Mouse (Mus musculus) kidney, postnatal 14 days (tissue): ENCODE measurements around the gene Megf11.

Source experiments
- DNase-seq: peaks from one replicate; pipeline ENCODE4 v3.0.0; 2022; ENCODE audit warnings: mixed read lengths

The Megf11 gene

GRCm38 (mm10) chr9:64612121-64612983 lies 226.9 kb downstream of the Megf11 start:
- DNase-seq: no peak

DNA sequence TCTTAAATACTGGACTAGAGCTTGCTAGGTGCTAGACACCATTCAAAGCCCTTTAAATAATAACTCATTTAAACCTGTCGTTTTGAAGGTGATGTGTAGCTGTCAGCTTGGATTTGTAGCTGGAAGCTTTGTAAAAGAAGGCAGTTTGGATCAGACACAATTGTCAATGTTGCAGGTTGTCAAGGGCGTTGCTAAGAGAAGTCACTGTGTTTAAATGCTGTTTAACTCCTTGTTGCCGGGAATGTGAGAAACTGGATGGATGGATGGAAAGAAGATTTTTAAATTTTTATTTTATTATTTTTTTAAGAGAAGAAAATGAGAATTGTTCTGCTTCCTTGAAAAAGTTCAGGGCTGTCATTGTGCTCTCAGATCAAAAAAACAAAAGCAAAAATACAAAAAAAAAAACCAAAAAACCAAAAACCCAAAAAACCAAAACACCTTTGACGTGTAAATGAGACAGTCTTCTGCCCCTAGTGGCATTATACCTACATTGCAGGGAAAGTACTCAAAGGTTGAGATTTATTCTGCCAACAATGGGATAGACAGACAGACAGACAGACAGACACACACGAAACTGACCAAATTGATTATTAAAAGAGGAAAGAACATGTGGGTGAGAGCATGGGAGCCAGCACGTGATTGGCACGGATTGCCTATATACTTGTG lies 227.7 kb downstream of the Megf11 start:
- DNase-seq: no peak

- no peak for DNase-seq
Measured at GRCm38 (mm10) chr9:64617413-64617812, 232.0 kb downstream of the Megf11 start.

GRCm38 (mm10) chr9:64618433-64618832 lies 233.0 kb downstream of the Megf11 start:
- DNase-seq: peak; percentile 44

DNA sequence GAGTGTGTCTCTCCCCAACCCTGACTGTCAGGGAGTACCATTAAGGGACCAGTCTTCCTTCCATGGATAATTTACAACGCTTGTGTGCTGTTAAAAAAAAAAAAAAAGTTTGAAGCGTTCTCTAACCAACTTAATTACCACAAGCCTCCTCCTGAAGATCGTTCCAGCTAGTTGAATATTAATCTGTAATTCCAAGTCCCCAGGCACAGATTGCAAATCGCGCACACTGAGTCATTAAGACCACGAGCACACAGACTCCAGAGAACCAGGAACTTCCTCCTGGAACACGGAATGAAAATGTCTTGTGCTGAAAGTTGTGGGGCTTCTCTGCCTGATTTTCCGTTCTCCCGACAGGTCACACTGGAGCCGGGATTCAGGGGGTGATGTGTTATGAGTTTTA lies 234.0 kb downstream of the Megf11 start:
- DNase-seq: peak; percentile 44

- no peak for DNase-seq
Measured at GRCm38 (mm10) chr9:64620596-64620995, 235.2 kb downstream of the Megf11 start.

DNA sequence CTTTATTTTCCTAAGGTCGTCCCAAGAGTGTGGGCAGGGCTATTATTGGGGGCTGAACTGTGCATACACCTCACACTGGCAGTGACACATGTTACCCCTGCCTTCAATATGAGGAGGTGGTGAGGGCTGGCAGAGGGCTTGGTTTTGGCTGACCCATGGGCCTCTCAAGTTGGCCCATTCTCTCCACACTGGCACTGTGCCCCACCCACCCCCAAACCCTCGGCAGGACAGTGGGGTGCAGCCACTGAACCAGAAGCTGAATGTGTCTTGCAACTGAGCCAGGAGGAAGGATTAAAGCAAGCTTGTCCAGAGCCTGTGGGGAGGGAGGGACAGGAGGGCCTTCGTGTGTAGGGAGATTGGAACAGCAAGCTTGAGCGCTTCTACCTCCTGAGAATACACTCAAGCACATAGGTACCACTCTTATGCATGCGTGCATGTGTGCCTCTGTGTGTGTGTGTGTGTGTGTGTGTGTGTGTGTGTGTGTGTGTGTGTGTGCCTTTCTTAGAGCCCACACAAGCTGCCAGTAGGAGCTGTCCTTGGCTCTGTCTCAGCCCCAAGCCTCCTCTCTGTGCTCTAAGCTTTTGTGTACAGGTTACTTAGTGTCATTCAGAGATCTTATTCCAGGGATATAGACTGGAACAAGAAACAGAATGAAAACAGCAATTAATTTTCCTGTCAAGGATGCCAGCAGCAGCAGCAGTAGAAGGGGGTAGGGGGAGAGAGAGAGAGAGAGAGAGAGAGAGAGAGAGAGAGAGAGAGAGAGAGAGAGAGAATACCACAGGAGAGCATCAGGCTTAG lies 236.3 kb downstream of the Megf11 start:
- no peak for DNase-seq

DNA sequence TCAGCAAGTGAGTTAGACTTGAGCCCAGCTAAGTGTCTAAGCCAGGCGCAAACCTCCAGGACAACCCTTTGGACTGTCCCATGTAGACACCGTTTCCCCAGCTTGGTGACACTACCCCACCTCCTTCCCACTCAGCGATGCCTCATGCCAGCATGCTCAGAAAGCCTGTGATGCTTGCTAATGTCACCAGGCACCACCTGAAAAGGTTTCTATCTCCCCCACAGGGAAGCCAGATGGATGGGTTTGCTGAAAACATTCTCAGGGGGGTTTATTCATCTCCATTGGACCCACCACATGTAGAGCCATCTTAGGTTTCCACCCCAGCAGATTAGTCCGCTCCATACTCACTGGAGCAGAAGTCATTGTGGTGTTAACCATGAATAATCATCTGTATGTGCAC lies 237.9 kb downstream of the Megf11 start:
- DNase-seq: no peak

GRCm38 (mm10) chr9:64624536-64624935 lies 239.1 kb downstream of the Megf11 start:
- peak; percentile 56 for DNase-seq

- no peak for DNase-seq
Measured at GRCm38 (mm10) chr9:64629802-64630201, 244.4 kb downstream of the Megf11 start.

GRCm38 (mm10) chr9:64633169-64633568 lies 247.7 kb downstream of the Megf11 start:
- DNase-seq: no peak

DNA sequence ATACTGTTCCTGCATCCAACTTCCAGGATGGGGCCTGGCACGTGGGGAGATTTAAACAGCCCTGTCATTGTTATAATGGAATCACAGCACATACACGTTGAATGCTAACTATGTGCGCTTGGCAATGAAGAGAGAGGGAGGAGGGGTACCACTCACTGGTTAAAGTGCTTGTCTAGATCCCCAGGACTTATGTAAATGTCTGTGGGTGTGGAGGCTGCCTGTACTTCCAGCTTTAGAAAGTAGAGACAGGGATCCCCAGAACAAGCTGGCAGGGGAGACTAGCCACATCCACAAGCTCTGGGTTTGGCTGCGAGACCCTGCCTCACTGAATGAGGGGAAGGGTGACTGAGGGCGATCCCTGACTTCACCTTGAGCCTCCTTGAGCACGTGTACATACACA lies 250.7 kb downstream of the Megf11 start:
- DNase-seq: no peak

DNA sequence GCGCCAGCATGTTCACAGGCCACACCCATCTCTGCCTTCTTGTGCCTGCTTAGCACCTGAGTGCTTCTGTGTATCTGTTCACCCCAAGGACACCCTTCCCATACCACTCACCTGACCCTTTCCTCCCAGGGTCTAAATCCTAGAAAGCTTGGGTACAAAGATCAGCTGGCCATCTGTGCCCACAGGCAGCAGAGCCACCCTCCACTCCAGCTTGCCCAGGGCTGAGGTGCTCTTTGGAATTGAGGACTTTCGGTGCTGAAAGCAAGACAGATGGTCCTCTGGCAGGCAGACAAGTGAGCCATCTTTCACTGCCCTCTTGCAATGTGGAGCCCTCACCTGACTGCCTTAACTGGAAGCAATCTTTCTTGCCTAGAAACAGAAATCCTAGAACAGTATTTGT lies 251.5 kb downstream of the Megf11 start:
- peak; percentile 40 for DNase-seq

DNA sequence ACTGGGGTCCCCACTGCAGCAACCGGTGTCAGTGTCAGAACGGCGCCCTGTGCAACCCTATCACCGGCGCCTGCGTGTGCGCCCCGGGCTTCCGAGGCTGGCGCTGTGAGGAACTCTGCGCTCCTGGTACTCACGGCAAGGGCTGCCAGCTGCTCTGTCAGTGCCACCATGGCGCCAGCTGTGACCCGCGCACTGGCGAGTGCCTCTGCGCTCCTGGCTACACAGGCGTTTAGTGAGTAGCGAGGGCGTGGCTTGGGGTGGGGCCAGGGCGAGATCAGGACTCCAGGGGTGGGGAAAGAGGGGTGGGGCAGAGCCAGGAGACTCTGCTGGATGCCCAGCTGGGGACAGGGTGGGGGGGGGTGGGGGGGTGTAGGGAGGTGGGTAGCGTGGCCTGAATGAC lies 252.8 kb downstream of the Megf11 start:
- peak; percentile 46 for DNase-seq

DNA sequence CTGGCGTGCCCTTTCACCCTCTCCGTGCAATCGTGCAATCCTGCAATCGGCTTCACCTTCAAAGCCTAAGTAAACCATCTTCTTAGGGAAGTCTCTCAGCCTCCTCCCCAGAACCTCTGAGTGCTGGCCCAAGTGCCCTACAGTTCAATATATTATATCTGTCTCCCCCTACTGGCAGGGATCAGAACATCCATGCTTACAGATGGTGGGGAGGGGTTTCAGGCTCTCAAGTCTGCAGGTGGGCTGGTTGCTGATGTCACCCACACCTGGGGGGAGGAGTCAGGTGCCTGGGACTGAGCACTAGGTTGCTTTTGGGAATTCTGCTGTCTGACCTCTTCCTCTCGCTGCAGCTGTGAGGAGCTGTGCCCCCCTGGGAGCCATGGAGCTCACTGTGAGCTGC lies 254.2 kb downstream of the Megf11 start:
- DNase-seq: peak; percentile 55

DNA sequence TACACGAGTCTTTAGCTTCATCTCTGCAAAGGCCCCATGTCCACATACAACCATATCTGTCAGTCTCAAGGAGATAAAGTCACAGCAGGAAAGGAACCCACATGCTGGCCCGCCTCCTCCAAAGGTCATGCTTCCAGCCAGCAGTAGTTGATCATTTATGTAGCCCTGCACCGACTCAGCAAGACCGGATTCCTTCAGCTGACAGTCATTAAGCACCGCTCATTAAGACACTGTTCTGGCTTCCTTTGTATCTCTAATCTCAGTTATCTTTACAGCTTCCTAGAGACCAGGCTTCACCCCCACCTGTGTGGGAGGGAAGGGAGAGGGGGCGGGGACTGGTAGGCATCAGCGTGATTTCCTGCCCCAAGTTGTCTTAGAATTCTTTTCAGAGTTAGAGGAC lies 258.7 kb downstream of the Megf11 start:
- peak; percentile 61 for DNase-seq

DNA sequence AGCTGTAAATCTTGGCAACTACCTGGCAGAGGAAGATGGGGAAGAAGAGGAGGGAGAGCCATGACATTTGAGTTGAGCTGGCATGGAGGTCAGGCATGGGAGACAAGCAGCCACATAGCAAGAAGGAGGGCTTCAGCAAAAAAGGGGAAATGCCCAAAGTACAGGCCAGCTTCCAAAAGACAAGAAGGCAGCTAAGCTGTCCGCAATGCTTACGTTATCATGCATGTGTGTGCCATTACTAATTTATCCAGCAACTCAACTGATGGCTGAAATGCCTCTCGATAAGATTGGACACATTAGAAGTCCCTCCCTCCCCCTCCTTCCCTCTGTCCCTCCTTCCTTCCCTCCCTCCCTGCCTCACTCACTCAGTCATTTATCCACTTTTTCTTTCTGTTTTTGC lies 260.0 kb downstream of the Megf11 start:
- DNase-seq: no peak

DNA sequence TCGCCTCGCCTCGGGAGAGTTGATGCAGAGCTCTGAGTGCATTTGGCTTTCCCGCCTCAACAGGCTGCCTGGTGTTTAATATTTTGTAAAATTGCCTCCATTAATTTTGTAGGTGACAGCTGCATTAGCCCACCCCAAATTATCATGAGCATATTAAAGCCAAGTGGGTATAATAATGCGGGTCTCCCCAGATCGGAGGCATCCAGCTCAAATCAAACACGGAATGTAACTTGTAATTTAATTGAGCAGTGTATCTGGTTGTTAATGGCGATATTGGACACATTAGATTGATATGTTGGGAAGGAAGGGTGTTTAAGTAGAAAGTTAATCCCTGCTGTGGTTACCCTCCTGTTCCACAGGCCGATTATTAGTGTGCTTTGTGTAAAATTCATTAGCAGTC lies 264.0 kb downstream of the Megf11 start:
- no peak for DNase-seq

GRCm38 (mm10) chr9:64649892-64650291 lies 264.5 kb downstream of the Megf11 start:
- DNase-seq: no peak

GRCm38 (mm10) chr9:64651181-64651580 lies 265.8 kb downstream of the Megf11 start:
- no peak for DNase-seq

DNA sequence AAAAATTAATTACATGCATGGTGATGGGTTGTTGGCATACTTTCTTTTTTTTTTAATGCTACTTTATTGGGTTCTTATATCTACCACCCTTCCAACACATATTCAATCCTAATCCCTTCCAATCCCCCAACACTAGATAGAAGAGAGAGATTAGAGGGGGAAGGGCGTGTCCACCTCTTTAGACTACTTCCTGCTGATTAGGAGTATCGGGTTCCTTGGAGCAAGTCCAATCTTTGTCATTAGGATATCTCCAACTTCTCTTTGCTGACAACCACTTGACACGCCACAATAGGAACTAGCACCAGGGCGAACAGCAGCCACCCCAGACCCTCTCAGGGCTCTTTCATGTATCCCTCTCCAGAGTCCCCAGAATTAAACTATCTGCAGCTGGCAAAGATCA lies 266.3 kb downstream of the Megf11 start:
- DNase-seq: no peak

DNA sequence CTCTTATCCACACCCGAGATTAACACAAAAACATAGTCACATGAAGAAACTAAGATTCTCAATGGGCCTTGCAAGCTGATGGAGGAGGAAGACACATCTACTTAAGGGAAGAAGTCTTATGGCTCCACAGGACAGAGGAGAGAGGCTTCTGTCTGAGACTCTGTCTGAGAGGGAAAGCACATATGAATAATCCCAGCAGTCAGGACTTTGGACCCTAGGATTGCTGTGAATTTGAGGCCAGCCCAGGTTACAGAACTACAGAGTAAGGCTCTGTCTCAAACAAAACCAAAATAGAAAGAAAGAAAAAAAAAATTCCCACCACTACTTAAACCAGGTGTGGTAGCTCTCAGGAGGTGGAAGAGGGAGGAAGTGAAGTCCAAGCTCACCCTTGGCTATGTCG lies 266.7 kb downstream of the Megf11 start:
- DNase-seq: no peak

GRCm38 (mm10) chr9:64652841-64653361 lies 267.5 kb downstream of the Megf11 start:
- DNase-seq: no peak
